ENCODE assay signal across 8 mouse cellular contexts in the genomic region with DNA sequence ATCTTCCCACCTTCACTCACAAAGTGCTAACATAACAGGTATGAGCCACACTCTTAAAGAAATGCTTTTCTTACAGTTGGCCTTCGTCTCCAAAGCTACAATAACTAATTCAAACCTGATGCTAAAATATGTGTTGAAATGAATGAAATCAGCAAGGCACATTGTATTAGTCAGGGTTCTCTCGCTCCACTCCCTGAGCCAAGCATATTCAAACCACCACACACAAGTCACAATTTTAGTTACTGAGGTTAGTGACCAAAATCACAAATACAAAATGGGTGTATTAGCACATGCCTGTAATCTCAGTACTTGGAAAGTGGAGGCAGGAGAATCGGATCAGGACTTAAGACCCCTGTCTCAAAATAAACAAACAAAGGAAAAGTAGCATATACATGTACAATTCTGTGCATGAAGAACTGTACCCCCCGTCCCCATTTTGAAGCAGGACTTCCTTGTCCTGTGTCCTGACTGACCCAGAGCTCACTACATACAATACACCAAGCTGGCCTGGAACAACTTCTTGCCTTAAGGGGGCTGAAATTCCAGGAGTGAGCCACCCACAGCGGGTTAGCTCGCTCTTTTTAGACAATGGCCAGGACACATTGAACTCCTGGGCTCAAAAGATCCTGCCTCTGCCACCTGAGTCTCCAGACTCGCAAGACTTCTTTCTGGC. TPM values are rescaled to one million over a fixed set of nuclear protein-coding genes. Genes with fewer than 3 reads are reported as not detected.
DNase-seq lines count a peak whose midpoint lies in the region; ATAC-seq and TF ChIP-seq lines count a peak whose summit lies in the region.

No protein-coding gene starts in this region.

- no peaks in the 10 kb centered on the region for H3K9me3 ChIP-seq in limb, embryonic 13.5 days
- H3K9me3 ChIP-seq in stomach, embryonic 16.5 days (replicated peaks; ENCODE audit: control insufficient read depth, low read length) = no peaks in the 10 kb centered on the region

- peaks cover 12% of the 10 kb centered on the region for H3K4me1 ChIP-seq in embryonic fibroblast, embryonic 13.5 days (ENCODE audit: control insufficient read depth, insufficient read depth, low read length)
- H3K4me1 ChIP-seq in limb, embryonic 13.5 days = peaks cover 24% of the 10 kb centered on the region
- H3K4me1 ChIP-seq in stomach, embryonic 16.5 days (ENCODE audit: control insufficient read depth, insufficient read depth, low read length) = peaks cover 12% of the 10 kb centered on the region

- intact Hi-C loops in gastrocnemius, adult 2 months (cut with DNase I) = no loop called here

- ATAC-seq in limb, embryonic 13.5 days (ENCODE audit: low FRiP score, low read depth) = no peak
- ATAC-seq in stomach, embryonic 16.5 days (ENCODE audit: insufficient read depth, low FRiP score) = no peak

- 18% methylated on average over 7 of the region's 7 CpGs for WGBS in limb, embryonic 13.5 days
- WGBS in stomach, embryonic 16.5 days = 21% methylated on average over 7 of the region's 7 CpGs

- no peaks in the 10 kb centered on the region for H3K27me3 ChIP-seq in limb, embryonic 13.5 days
- H3K27me3 ChIP-seq in stomach, embryonic 16.5 days (ENCODE audit: control insufficient read depth, insufficient read depth, low read length) = no peaks in the 10 kb centered on the region

- H3K4me3 ChIP-seq in gastrocnemius, adult 2 months = peak overlapping the region; percentile 89
- H3K4me3 ChIP-seq in embryonic fibroblast, embryonic 13.5 days (ENCODE audit: insufficient read depth, low read length) = peak overlapping the region; percentile 83
- H3K4me3 ChIP-seq in limb, embryonic 13.5 days = peak overlapping the region; percentile 74
- H3K4me3 ChIP-seq in stomach, embryonic 16.5 days (replicated peaks; ENCODE audit: low read length) = peak overlapping the region; percentile 79

- peak overlapping the region; percentile 98 for H3K9ac ChIP-seq in limb, embryonic 13.5 days
- peak overlapping the region; percentile 99 for H3K9ac ChIP-seq in stomach, embryonic 16.5 days (ENCODE audit: low read length)

- DNase-seq in gastrocnemius, adult 2 months = no peak
- no peak for DNase-seq in gastrocnemius, adult 8-10 months (ENCODE audit: low spot score in 2 of 2)
- peak; percentile 70 for DNase-seq in 416B (ENCODE audit: low read depth)
- DNase-seq in cerebellum, adult 9-11 months = no peak
- no peak for DNase-seq in layer of hippocampus, adult 8-10 months (ENCODE audit: low spot score in 2 of 2)

- peak; percentile 43; the same call in 1 of the 2 replicates for TF ChIP-seq POLR2A in embryonic fibroblast, embryonic 13.5 days (IDR thresholded peaks at IDR 0.05; ENCODE audit: low read depth, low read length)

- TF ChIP-seq CTCF in gastrocnemius, adult 2 months (IDR thresholded peaks at IDR 0.05) = no peak
- no peak for TF ChIP-seq CTCF in embryonic fibroblast, embryonic 13.5 days (IDR thresholded peaks at IDR 0.05; ENCODE audit: borderline replicate concordance, insufficient read depth, low read length)

- peak overlapping the region; percentile 80 for H3K4me2 ChIP-seq in limb, embryonic 13.5 days (replicated peaks)
- peak overlapping the region; percentile 91 for H3K4me2 ChIP-seq in stomach, embryonic 16.5 days (ENCODE audit: low read depth, low read length)

- H3K36me3 ChIP-seq in limb, embryonic 13.5 days = peaks cover 22% of the 10 kb centered on the region
- no peaks in the 10 kb centered on the region for H3K36me3 ChIP-seq in stomach, embryonic 16.5 days (ENCODE audit: control insufficient read depth, insufficient read depth, low read length)

- H3K27ac ChIP-seq in gastrocnemius, adult 2 months = peak overlapping the region; percentile 98
- H3K27ac ChIP-seq in embryonic fibroblast, embryonic 13.5 days (ENCODE audit: insufficient read depth, low read length) = peak overlapping the region; percentile 67
- H3K27ac ChIP-seq in limb, embryonic 13.5 days = peak overlapping the region; percentile 97
- H3K27ac ChIP-seq in stomach, embryonic 16.5 days (ENCODE audit: low read length) = peak overlapping the region; percentile 96

RNA-seq across cellular contexts. Expression of gene Ndufs3, which starts 12.1 kb away (rescaled TPM):
- total RNA-seq in gastrocnemius, adult 2 months (2021) = 100 to 1,000 TPM; 460 to 625 TPM
- total RNA-seq in gastrocnemius, adult 8-10 months (2022) = 100 to 1,000 TPM; 495 to 615 (median 547) TPM
- polyA plus RNA-seq in embryonic fibroblast, embryonic 13.5 days (2011; ENCODE audit: insufficient read length, low read depth, missing spikeins) = 99.4 and 118 TPM in 2 replicates
- polyA plus RNA-seq in limb, embryonic 13.5 days (2015; fragmentation: Nextera tagmentation; extraction: Ambion mirVana) = 215 and 224 TPM in 2 replicates
- polyA plus RNA-seq in stomach, embryonic 16.5 days (2015; fragmentation: Nextera tagmentation; extraction: Ambion mirVana) = 221 and 234 TPM in 2 replicates
- 100 to 1,000 TPM; 234 to 266 (median 248) TPM for total RNA-seq in layer of hippocampus, adult 8-10 months (2022)

RNA-seq across cellular contexts. Expression of gene Kbtbd4, which starts 12.2 kb away (rescaled TPM):
- 10 to 100 TPM; 18.5 to 20.6 TPM for total RNA-seq in gastrocnemius, adult 2 months (2021)
- total RNA-seq in gastrocnemius, adult 8-10 months (2022) = 10 to 100 TPM; 17.9 to 24.0 (median 22.6) TPM
- 18.2 and 21.9 TPM in 2 replicates for polyA plus RNA-seq in embryonic fibroblast, embryonic 13.5 days (2011; ENCODE audit: insufficient read length, low read depth, missing spikeins)
- 46.0 and 49.2 TPM in 2 replicates for polyA plus RNA-seq in limb, embryonic 13.5 days (2015; fragmentation: Nextera tagmentation; extraction: Ambion mirVana)
- polyA plus RNA-seq in stomach, embryonic 16.5 days (2015; fragmentation: Nextera tagmentation; extraction: Ambion mirVana) = 29.7 and 32.4 TPM in 2 replicates
- total RNA-seq in layer of hippocampus, adult 8-10 months (2022) = 10 to 100 TPM; 32.5 to 45.7 (median 34.0) TPM

RNA-seq across cellular contexts. Expression of gene Celf1, which starts 23.5 kb away (rescaled TPM):
- total RNA-seq in gastrocnemius, adult 2 months (2021) = 10 to 100 TPM; 59.5 to 62.3 TPM
- total RNA-seq in gastrocnemius, adult 8-10 months (2022) = 10 to 100 TPM; 50.7 to 66.2 (median 63.7) TPM
- polyA plus RNA-seq in embryonic fibroblast, embryonic 13.5 days (2011; ENCODE audit: insufficient read length, low read depth, missing spikeins) = 80.6 and 90.6 TPM in 2 replicates
- 80.3 and 89.7 TPM in 2 replicates for polyA plus RNA-seq in limb, embryonic 13.5 days (2015; fragmentation: Nextera tagmentation; extraction: Ambion mirVana)
- polyA plus RNA-seq in stomach, embryonic 16.5 days (2015; fragmentation: Nextera tagmentation; extraction: Ambion mirVana) = 74.3 and 81.5 TPM in 2 replicates
- total RNA-seq in layer of hippocampus, adult 8-10 months (2022) = 100 to 1,000 TPM; 119 to 137 (median 132) TPM

RNA-seq across cellular contexts. Expression of gene C1qtnf4, which starts 31.0 kb away (rescaled TPM):
- 1 to 10 TPM; 4.3 to 6.1 TPM for total RNA-seq in gastrocnemius, adult 2 months (2021)
- total RNA-seq in gastrocnemius, adult 8-10 months (2022) = 1 to 10 TPM; 7.6 to 9.8 (median 8.5) TPM
- polyA plus RNA-seq in embryonic fibroblast, embryonic 13.5 days (2011; ENCODE audit: insufficient read length, low read depth, missing spikeins) = 0.77 and 0.81 TPM in 2 replicates
- polyA plus RNA-seq in limb, embryonic 13.5 days (2015; fragmentation: Nextera tagmentation; extraction: Ambion mirVana) = 26.8 and 27.0 TPM in 2 replicates
- 5.3 and 5.7 TPM in 2 replicates for polyA plus RNA-seq in stomach, embryonic 16.5 days (2015; fragmentation: Nextera tagmentation; extraction: Ambion mirVana)
- total RNA-seq in layer of hippocampus, adult 8-10 months (2022) = 100 to 1,000 TPM; 162 to 176 (median 166) TPM
